Comparison of ENCODE assay signal across 8 mouse cellular contexts in genomic region chr13:9094186-9094980, GRCm38 (mm10). TPM values are rescaled to one million over a fixed set of nuclear protein-coding genes. Genes with fewer than 3 reads are reported as not detected.
DNase-seq lines count a peak whose midpoint lies in the region; ATAC-seq lines count a peak whose summit lies in the region.

No protein-coding gene starts in this region.

- peaks cover 25% of the 10 kb centered on the region for H3K4me1 ChIP-seq in forebrain, embryonic 10.5 days

- ATAC-seq in cerebellum, adult (ENCODE audit: insufficient number of reproducible peaks, low FRiP score, low TSS enrichment) = peak; percentile 60
- ATAC-seq in megakaryocyte, adult 5-6 weeks (ENCODE audit: poor library complexity, severe bottlenecking) = peak; percentile 33

- WGBS in forebrain, embryonic 10.5 days = under 1% methylated on average over 57 of the region's 63 CpGs

- intact Hi-C loops in heart, postnatal 36 days (cut with DNase I) = loop anchor here (5.0 kb wide), 3 partner anchors 183 to 673 kb away; partner anchors contain the start of genes Dip2c, Idi1 and Zmynd11

- 0 out of 2 replicates have a peak, but pooled peaks cover 2% of the 10 kb centered on the region for H3K36me3 ChIP-seq in forebrain, embryonic 10.5 days (replicated peaks)

- no peaks in the 10 kb centered on the region for H3K27me3 ChIP-seq in forebrain, embryonic 10.5 days (ENCODE audit: poor library complexity, severe bottlenecking)

- H3K4me3 ChIP-seq in forebrain, embryonic 10.5 days = peak overlapping the region; percentile 99

- peak overlapping the region; percentile 93 for H3K27ac ChIP-seq in forebrain, embryonic 10.5 days

- DNase-seq in cerebellum, postnatal 25 days = no peak
- peak; percentile 54 for DNase-seq in adrenal gland, postnatal 10 days
- peak; percentile 52 for DNase-seq in forebrain, embryonic 10.5 days (ENCODE audit: extremely low spot score, low spot score)
- peak; percentile 18 to 42 for DNase-seq in heart, postnatal 36 days
- peak; percentile 43 to 50 for DNase-seq in layer of hippocampus, postnatal 10 days (ENCODE audit: low spot score in 2 of 2)
- DNase-seq in right cerebral cortex, postnatal 4 days = peak; percentile 35

- H3K9me3 ChIP-seq in forebrain, embryonic 10.5 days = no peaks in the 10 kb centered on the region

RNA-seq across cellular contexts. Expression of gene Larp4b, which starts 0.7 kb away (rescaled TPM):
- 10 to 100 TPM; 59.9 to 68.7 TPM for total RNA-seq in adrenal gland, postnatal 10 days (2021)
- 32.6 and 34.2 TPM in 2 replicates for polyA plus RNA-seq in forebrain, embryonic 10.5 days (2016; fragmentation: Nextera tagmentation; extraction: Ambion mirVana)
- 10 to 100 TPM; 65.5 to 74.2 TPM for total RNA-seq in heart, postnatal 36 days (2021)
- 10 to 100 TPM; 95.8 to 98.1 TPM for total RNA-seq in layer of hippocampus, postnatal 10 days (2021)
- 75.5 and 85.5 TPM in 2 replicates for total RNA-seq in megakaryocyte, adult 5-6 weeks (2015)
- 88.0 and 90.9 TPM in 2 replicates for total RNA-seq in megakaryocyte, adult 5-6 weeks (2017)

Comparison
In these comparisons a context has a peak if more than half of its experiments do, and no peak if none do; other contexts are left out.
1. DNase-seq: peak in adrenal gland, postnatal 10 days (single experiment), forebrain, embryonic 10.5 days (single experiment), heart, postnatal 36 days (2 of 2), layer of hippocampus, postnatal 10 days (2 of 2) and right cerebral cortex, postnatal 4 days (single experiment); none in cerebellum, postnatal 25 days (0 of 2).